In the genomic region with DNA sequence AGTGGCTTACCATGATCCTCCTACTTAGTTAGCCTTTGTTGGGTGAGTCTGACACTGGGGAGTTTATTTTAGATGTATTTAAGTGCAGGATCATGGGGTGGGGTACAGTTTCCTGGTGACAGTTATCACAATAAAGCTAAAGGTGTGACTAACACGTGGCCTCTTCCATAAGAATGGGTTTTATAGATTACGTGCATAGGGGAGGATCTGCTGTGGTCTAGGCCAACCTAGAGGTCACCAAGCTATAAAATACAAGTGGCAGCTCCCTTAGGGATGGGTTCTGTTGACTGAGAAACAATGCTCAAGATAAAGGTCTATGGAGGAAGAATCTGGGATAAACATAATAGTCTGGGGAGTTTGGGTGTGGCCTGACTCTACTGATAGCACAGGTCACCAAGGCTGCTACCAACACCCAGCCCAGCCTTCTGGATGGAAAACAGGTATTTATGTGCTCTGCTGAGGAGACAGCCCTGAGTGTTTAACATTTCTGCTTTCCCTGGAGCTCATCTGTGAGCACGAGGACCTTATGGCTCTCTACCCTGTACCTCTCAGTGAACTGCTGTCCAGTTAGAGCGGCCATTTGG, we compare ENCODE assay signal across 21 mouse cellular contexts. TPM values are rescaled to one million over a fixed set of nuclear protein-coding genes. Genes with fewer than 3 reads are reported as not detected.
DNase-seq lines count a peak whose midpoint lies in the region; ATAC-seq and TF ChIP-seq lines count a peak whose summit lies in the region.
"Had no signal": no experiment of that assay in that cellular context is flagged by ENCODE, and none has a peak within 500 bp of the region (broad histone marks: within the 10 kb centered on the region; RNA-seq: fewer than 3 reads in every experiment).

No protein-coding gene starts in this region.

- 57% methylated on average over 4 of the region's 4 CpGs for WGBS in intestine, embryonic 15.5 days
- 51% methylated on average over 4 of the region's 4 CpGs for WGBS in intestine, postnatal 0 days
- WGBS in intestine, embryonic 16.5 days: 64% methylated on average over 4 of the region's 4 CpGs
- WGBS in hindbrain, embryonic 11.5 days: 76% methylated on average over 4 of the region's 4 CpGs

- H3K9me3 ChIP-seq in intestine, embryonic 15.5 days: no peaks in the 10 kb centered on the region
- H3K9me3 ChIP-seq in intestine, postnatal 0 days (ENCODE audit: control insufficient read depth): no peaks in the 10 kb centered on the region
- H3K9me3 ChIP-seq in intestine, embryonic 16.5 days (ENCODE audit: control insufficient read depth, low read length): no peaks in the 10 kb centered on the region
- H3K9me3 ChIP-seq in hindbrain, embryonic 11.5 days (ENCODE audit: control insufficient read depth, low read length): no peaks in the 10 kb centered on the region
- H3K9me3 ChIP-seq: G1E had no signal

- H3K36me3 ChIP-seq in intestine, embryonic 15.5 days: no peaks in the 10 kb centered on the region
- H3K36me3 ChIP-seq in intestine, postnatal 0 days (ENCODE audit: control insufficient read depth, insufficient read depth): no peaks in the 10 kb centered on the region
- no peaks in the 10 kb centered on the region for H3K36me3 ChIP-seq in intestine, embryonic 16.5 days (ENCODE audit: control insufficient read depth, insufficient read depth, low read length)
- no peaks in the 10 kb centered on the region for H3K36me3 ChIP-seq in hindbrain, embryonic 11.5 days (ENCODE audit: control insufficient read depth, insufficient read depth, low read length)
- H3K36me3 ChIP-seq: G1E had no signal

- H3K4me3 ChIP-seq in intestine, embryonic 15.5 days (replicated peaks): no peak overlapping the region
- no peak overlapping the region for H3K4me3 ChIP-seq in intestine, postnatal 0 days (ENCODE audit: low read depth, low read length)
- H3K4me3 ChIP-seq in intestine, embryonic 16.5 days (ENCODE audit: low read length): no peak overlapping the region
- no peak overlapping the region for H3K4me3 ChIP-seq in hindbrain, embryonic 11.5 days (ENCODE audit: low read depth, low read length)

- no peak overlapping the region for H3K4me2 ChIP-seq in intestine, embryonic 15.5 days (replicated peaks)
- H3K4me2 ChIP-seq in intestine, postnatal 0 days (replicated peaks; ENCODE audit: low read depth): no peak overlapping the region
- no peak overlapping the region for H3K4me2 ChIP-seq in intestine, embryonic 16.5 days (ENCODE audit: low read depth, low read length)
- no peak overlapping the region for H3K4me2 ChIP-seq in hindbrain, embryonic 11.5 days (replicated peaks; ENCODE audit: low read depth, low read length)

- peak; percentile 44 for DNase-seq in ZHBTc4 (ENCODE audit: low read depth, low spot score)
- DNase-seq in hindbrain, embryonic 11.5 days (ENCODE audit: low spot score): no peak
- DNase-seq: adrenal gland, adult 2 months; adrenal gland, adult 8-10 months; adrenal gland, postnatal 10 days; adrenal gland, postnatal 14 days; adrenal gland, postnatal 25 days; adrenal gland, postnatal 36 days; B cell, adult 2 months; cerebellum, adult 11 months; cerebellum, adult 11-12 months; cerebellum, adult 18-20 months; cerebellum, adult 2 months had no signal

- no peak overlapping the region for H3K27ac ChIP-seq in intestine, embryonic 15.5 days
- no peak overlapping the region for H3K27ac ChIP-seq in intestine, postnatal 0 days (ENCODE audit: low read depth, low read length)
- no peak overlapping the region for H3K27ac ChIP-seq in intestine, embryonic 16.5 days (ENCODE audit: low read length)
- H3K27ac ChIP-seq in hindbrain, embryonic 11.5 days (ENCODE audit: low read depth, low read length): no peak overlapping the region

- H3K9ac ChIP-seq in intestine, embryonic 15.5 days: no peak overlapping the region
- H3K9ac ChIP-seq in intestine, postnatal 0 days (ENCODE audit: low read depth, low read length): no peak overlapping the region
- no peak overlapping the region for H3K9ac ChIP-seq in intestine, embryonic 16.5 days (ENCODE audit: low read depth, low read length)
- no peak overlapping the region for H3K9ac ChIP-seq in hindbrain, embryonic 11.5 days (ENCODE audit: low read depth, low read length)

- no peak for TF ChIP-seq CTCF in intestine, postnatal 0 days (IDR thresholded peaks at IDR 0.05; ENCODE audit: low read depth)

- H3K4me1 ChIP-seq in intestine, embryonic 15.5 days (replicated peaks): no peaks in the 10 kb centered on the region
- H3K4me1 ChIP-seq in intestine, postnatal 0 days (replicated peaks; ENCODE audit: control insufficient read depth, insufficient read depth, low read length): no peaks in the 10 kb centered on the region
- H3K4me1 ChIP-seq in intestine, embryonic 16.5 days (ENCODE audit: control insufficient read depth, insufficient read depth, low read length): no peaks in the 10 kb centered on the region
- H3K4me1 ChIP-seq in hindbrain, embryonic 11.5 days (replicated peaks; ENCODE audit: control insufficient read depth, insufficient read depth, low read length): no peaks in the 10 kb centered on the region

- ATAC-seq in intestine, embryonic 15.5 days: peak; percentile 68
- no peak for ATAC-seq in intestine, postnatal 0 days
- peak; percentile 77 for ATAC-seq in intestine, embryonic 16.5 days
- ATAC-seq in hindbrain, embryonic 11.5 days (ENCODE audit: low FRiP score): no peak
- ATAC-seq in frontal cortex, adult (ENCODE audit: low TSS enrichment): no peak
- ATAC-seq: activated CD4-positive, CD25-positive, alpha-beta regulatory T cell, adult 4 months; CD4-positive, CD25-positive, alpha-beta regulatory T cell, adult 4 months; Patski had no signal

- no peaks in the 10 kb centered on the region for H3K27me3 ChIP-seq in intestine, embryonic 15.5 days (replicated peaks)
- no peaks in the 10 kb centered on the region for H3K27me3 ChIP-seq in intestine, postnatal 0 days (replicated peaks; ENCODE audit: control insufficient read depth, insufficient read depth, low read length)
- no peaks in the 10 kb centered on the region for H3K27me3 ChIP-seq in intestine, embryonic 16.5 days (replicated peaks; ENCODE audit: control insufficient read depth, insufficient read depth, low read length)
- no peaks in the 10 kb centered on the region for H3K27me3 ChIP-seq in hindbrain, embryonic 11.5 days (ENCODE audit: control insufficient read depth, insufficient read depth, low read length)

RNA-seq across cellular contexts. Expression of a gene that starts 9.7 kb away (rescaled TPM):
- polyA plus RNA-seq in intestine, embryonic 15.5 days (2015; fragmentation: Nextera tagmentation; extraction: Ambion mirVana): 0.04 and 0.10 TPM in 2 replicates
- 0.16 and 0.27 TPM in 2 replicates for polyA plus RNA-seq in intestine, postnatal 0 days (2015; fragmentation: Nextera tagmentation; extraction: Ambion mirVana)
- 0.13 and 0.16 TPM in 2 replicates for polyA plus RNA-seq in intestine, embryonic 16.5 days (2015; fragmentation: Nextera tagmentation; extraction: Ambion mirVana)
- polyA plus RNA-seq in hindbrain, embryonic 11.5 days (2014; fragmentation: Nextera tagmentation; extraction: Ambion mirVana): 0.03 TPM in 1 of 2 replicates, not detected in the other
- polyA plus RNA-seq: G1E had no signal

RNA-seq across cellular contexts. Expression of a gene that starts 23.4 kb away (rescaled TPM):
- 0.10 TPM in 2 replicates for polyA plus RNA-seq in intestine, embryonic 15.5 days (2015; fragmentation: Nextera tagmentation; extraction: Ambion mirVana)
- 0.13 and 0.24 TPM in 2 replicates for polyA plus RNA-seq in intestine, postnatal 0 days (2015; fragmentation: Nextera tagmentation; extraction: Ambion mirVana)
- 0.12 TPM in 2 replicates for polyA plus RNA-seq in intestine, embryonic 16.5 days (2015; fragmentation: Nextera tagmentation; extraction: Ambion mirVana)
- polyA plus RNA-seq in hindbrain, embryonic 11.5 days (2014; fragmentation: Nextera tagmentation; extraction: Ambion mirVana): 0.13 TPM in 1 of 2 replicates, not detected in the other
- polyA plus RNA-seq: activated CD4-positive, CD25-positive, alpha-beta regulatory T cell, adult 4 months; CD4-positive, CD25-positive, alpha-beta regulatory T cell, adult 4 months; G1E; Patski had no signal

RNA-seq across cellular contexts. Expression of a gene that starts 58.2 kb away (rescaled TPM):
- 6.2 and 8.1 TPM in 2 replicates for polyA plus RNA-seq in intestine, embryonic 15.5 days (2015; fragmentation: Nextera tagmentation; extraction: Ambion mirVana)
- polyA plus RNA-seq in intestine, postnatal 0 days (2015; fragmentation: Nextera tagmentation; extraction: Ambion mirVana): 21.3 and 26.3 TPM in 2 replicates
- 11.9 and 19.2 TPM in 2 replicates for polyA plus RNA-seq in intestine, embryonic 16.5 days (2015; fragmentation: Nextera tagmentation; extraction: Ambion mirVana)
- polyA plus RNA-seq in hindbrain, embryonic 11.5 days (2014; fragmentation: Nextera tagmentation; extraction: Ambion mirVana): 0.99 and 1.2 TPM in 2 replicates

RNA-seq across cellular contexts. Expression of a gene that starts 58.6 kb away (rescaled TPM):
- polyA plus RNA-seq in intestine, embryonic 15.5 days (2015; fragmentation: Nextera tagmentation; extraction: Ambion mirVana): 23.8 and 25.1 TPM in 2 replicates
- 46.8 and 53.2 TPM in 2 replicates for polyA plus RNA-seq in intestine, postnatal 0 days (2015; fragmentation: Nextera tagmentation; extraction: Ambion mirVana)
- polyA plus RNA-seq in intestine, embryonic 16.5 days (2015; fragmentation: Nextera tagmentation; extraction: Ambion mirVana): 36.0 and 40.9 TPM in 2 replicates
- 19.1 and 25.2 TPM in 2 replicates for polyA plus RNA-seq in hindbrain, embryonic 11.5 days (2014; fragmentation: Nextera tagmentation; extraction: Ambion mirVana)

Comparison
In these comparisons a context has a peak if more than half of its experiments do, and no peak if none do; other contexts are left out.
1. ATAC-seq: peak in intestine, embryonic 15.5 days (single experiment) and intestine, embryonic 16.5 days (single experiment); none in intestine, postnatal 0 days (single experiment), hindbrain, embryonic 11.5 days (single experiment) and frontal cortex, adult (single experiment).